Mouse (Mus musculus) testis, adult 2 months (tissue): Measurements from ENCODE around the gene Ninl.

ENCODE experiments used
- CTCF ChIP-seq: fragments of 200-500 bp; IDR thresholded peaks from 2 replicates; pipeline ENCODE4 v1.5.1; 2012; ENCODE audit warnings: low read depth, mild to moderate bottlenecking, inconsistent platforms, low read length, moderate library complexity; ENCODE audit not compliant: control insufficient read depth, insufficient read depth, insufficient replicate concordance
- POLR2A ChIP-seq: fragments of 200-500 bp; IDR thresholded peaks from 2 replicates; pipeline ENCODE4 v1.6.1; 2012; ENCODE audit warnings: low read depth, mild to moderate bottlenecking, inconsistent platforms, low read length, moderate library complexity; ENCODE audit not compliant: control insufficient read depth

- no peak for TF ChIP-seq CTCF
- no peak for TF ChIP-seq POLR2A
These were observed 89.5 kb downstream of the Ninl start for GRCm38 (mm10) chr2:150949652-150950051.
